ENCODE assay signal across 28 mouse cellular contexts in the genomic region with DNA sequence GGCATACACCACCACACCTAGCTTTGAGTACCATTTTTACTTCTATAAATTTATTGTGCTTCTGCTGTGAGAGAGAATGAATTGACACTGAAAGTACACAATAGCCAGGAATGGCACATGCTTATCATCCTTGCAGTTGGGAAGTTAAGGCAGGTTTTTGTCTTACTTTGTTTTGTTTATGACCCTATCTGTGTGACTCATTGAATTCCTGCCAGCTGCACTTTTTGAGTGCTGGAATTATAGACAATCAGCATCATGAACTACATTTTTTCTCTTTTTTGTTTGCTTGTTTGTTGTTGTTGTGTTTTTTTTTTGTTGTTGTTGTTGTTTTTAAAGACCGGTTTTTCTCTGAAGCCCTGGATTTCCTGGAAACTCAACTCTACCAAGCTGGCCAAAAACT. TPM values are rescaled to one million over a fixed set of nuclear protein-coding genes. Genes with fewer than 3 reads are reported as not detected.
DNase-seq lines count a peak whose midpoint lies in the region; ATAC-seq and TF ChIP-seq lines count a peak whose summit lies in the region.
"Had no signal": no experiment of that assay in that cellular context is flagged by ENCODE, and none has a peak within 500 bp of the region (broad histone marks: within the 10 kb centered on the region; RNA-seq: fewer than 3 reads in every experiment).

No protein-coding gene starts in this region.

- peak overlapping the region; percentile 55 for H3K27ac ChIP-seq in gastrocnemius, adult 2 months
- H3K27ac ChIP-seq in heart, postnatal 0 days (ENCODE audit: low read depth): 0 out of 2 replicates have a peak overlapping the region, but pooled peaks have one; percentile 38
- no peak overlapping the region for H3K27ac ChIP-seq in forebrain, embryonic 13.5 days
- H3K27ac ChIP-seq: hindbrain, embryonic 12.5 days; liver, embryonic 14.5 days; macrophage; midbrain, embryonic 13.5 days; neural tube, embryonic 13.5 days had no signal

- H3K4me1 ChIP-seq in heart, postnatal 0 days (ENCODE audit: control insufficient read depth, insufficient read depth): no peaks in the 10 kb centered on the region; the same call in 1 of the 2 replicates
- no peaks in the 10 kb centered on the region for H3K4me1 ChIP-seq in forebrain, embryonic 13.5 days
- H3K4me1 ChIP-seq: hindbrain, embryonic 12.5 days; midbrain, embryonic 13.5 days had no signal

- no peak for TF ChIP-seq CTCF in gastrocnemius, adult 2 months (IDR thresholded peaks at IDR 0.05)
- TF ChIP-seq CTCF in heart, postnatal 0 days (IDR thresholded peaks at IDR 0.05; ENCODE audit: low read depth): no peak

- H3K4me2 ChIP-seq in heart, postnatal 0 days (ENCODE audit: low read depth, low read length): no peak overlapping the region
- H3K4me2 ChIP-seq in forebrain, embryonic 13.5 days: no peak overlapping the region
- H3K4me2 ChIP-seq: heart, embryonic 12.5 days; hindbrain, embryonic 12.5 days; midbrain, embryonic 13.5 days; neural tube, embryonic 13.5 days had no signal

- no peak overlapping the region for H3K9ac ChIP-seq in heart, postnatal 0 days (replicated peaks; ENCODE audit: low read depth, low read length)
- no peak overlapping the region for H3K9ac ChIP-seq in forebrain, embryonic 13.5 days
- H3K9ac ChIP-seq: heart, embryonic 12.5 days; hindbrain, embryonic 12.5 days; liver, embryonic 14.5 days; midbrain, embryonic 13.5 days; neural tube, embryonic 13.5 days had no signal

- no peak for TF ChIP-seq EP300 in heart, postnatal 0 days (IDR thresholded peaks at IDR 0.05; ENCODE audit: low read depth)

- H3K36me3 ChIP-seq in heart, postnatal 0 days (replicated peaks; ENCODE audit: control insufficient read depth, insufficient read depth, low read length): peaks cover 7% of the 10 kb centered on the region
- peaks cover 34% of the 10 kb centered on the region for H3K36me3 ChIP-seq in forebrain, embryonic 13.5 days (ENCODE audit: poor library complexity, severe bottlenecking)

- no peak for ATAC-seq in heart, postnatal 0 days (ENCODE audit: insufficient read depth, low read depth)
- no peak for ATAC-seq in forebrain, embryonic 13.5 days
- ATAC-seq: forebrain, embryonic 14.5 days; intestine, embryonic 16.5 days; midbrain, embryonic 13.5 days; Patski had no signal

- H3K9me3 ChIP-seq in heart, postnatal 0 days (replicated peaks; ENCODE audit: control insufficient read depth, low read length): no peaks in the 10 kb centered on the region
- H3K9me3 ChIP-seq in forebrain, embryonic 13.5 days (replicated peaks): no peaks in the 10 kb centered on the region
- H3K9me3 ChIP-seq: heart, embryonic 12.5 days; hindbrain, embryonic 12.5 days; midbrain, embryonic 13.5 days; neural tube, embryonic 13.5 days had no signal

- WGBS in heart, postnatal 0 days: 24% methylated on average over 1 of the region's 1 CpGs
- 65% methylated on average over 1 of the region's 1 CpGs for WGBS in forebrain, embryonic 13.5 days

- intact Hi-C loops in gastrocnemius, adult 2 months (cut with DNase I): loop anchor here (2.0 kb wide), 1 partner anchor 40 kb away; no protein-coding TSS in a partner anchor

- no peaks in the 10 kb centered on the region for H3K27me3 ChIP-seq in heart, postnatal 0 days (ENCODE audit: control insufficient read depth, insufficient read depth, low read length)
- no peaks in the 10 kb centered on the region for H3K27me3 ChIP-seq in forebrain, embryonic 13.5 days
- H3K27me3 ChIP-seq: heart, embryonic 12.5 days; hindbrain, embryonic 12.5 days; midbrain, embryonic 13.5 days; neural tube, embryonic 13.5 days; Patski had no signal

- H3K4me3 ChIP-seq in gastrocnemius, adult 2 months: no peak overlapping the region
- H3K4me3 ChIP-seq in heart, postnatal 0 days (ENCODE audit: low read depth, low read length): no peak overlapping the region
- H3K4me3 ChIP-seq in forebrain, embryonic 13.5 days: no peak overlapping the region
- H3K4me3 ChIP-seq: heart, embryonic 12.5 days; hindbrain, embryonic 12.5 days; midbrain, embryonic 13.5 days; neural tube, embryonic 13.5 days had no signal

- no peak for DNase-seq in gastrocnemius, adult 2 months
- no peak for DNase-seq in gastrocnemius, adult 8-10 months (ENCODE audit: low spot score in 2 of 2)
- no peak for DNase-seq in heart, postnatal 0 days (ENCODE audit: low spot score)
- DNase-seq in heart, adult 9 months (ENCODE audit: low spot score in 2 of 2): no peak
- peak; percentile 77 for DNase-seq in 3T3-L1 (ENCODE audit: low read depth, low spot score)
- peak; percentile 40 for DNase-seq in Muller cell, postnatal 12 days (ENCODE audit: inconsistent ontology term)
- DNase-seq: gastrocnemius, postnatal 36 days; layer of hippocampus, adult 9-11 months; liver; lung, adult 2 months; right cerebral cortex, postnatal 14 days had no signal

RNA-seq across cellular contexts. Expression of gene Sp1, which starts 15.0 kb away (rescaled TPM):
- total RNA-seq in gastrocnemius, adult 2 months (2021): 10 to 100 TPM; 23.0 to 25.1 TPM
- 10 to 100 TPM; 17.9 to 22.2 (median 20.5) TPM for total RNA-seq in gastrocnemius, adult 8-10 months (2022)
- total RNA-seq in heart, postnatal 0 days (2014; rRNA removed; ENCODE audit: low replicate concordance): 32.1 and 32.6 TPM in 2 replicates
- 3.0 and 3.1 TPM in 2 replicates for polyA plus RNA-seq in heart, postnatal 0 days (2015; fragmentation: Nextera tagmentation; extraction: Ambion mirVana)
- polyA plus RNA-seq in forebrain, embryonic 13.5 days (2015; fragmentation: Nextera tagmentation; extraction: Ambion mirVana): 7.0 and 8.1 TPM in 2 replicates

RNA-seq across cellular contexts. Expression of gene Amhr2, which starts 24.2 kb away (rescaled TPM):
- 1 to 10 TPM; 7.2 to 9.5 TPM for total RNA-seq in gastrocnemius, adult 2 months (2021)
- total RNA-seq in gastrocnemius, adult 8-10 months (2022): 10 to 100 TPM in 3 of 4 experiments, 1 to 10 TPM in 1; 9.9 to 14.2 (median 11.7) TPM
- 0.19 and 0.81 TPM in 2 replicates for total RNA-seq in heart, postnatal 0 days (2014; rRNA removed; ENCODE audit: low replicate concordance)
- polyA plus RNA-seq in heart, postnatal 0 days (2015; fragmentation: Nextera tagmentation; extraction: Ambion mirVana): 0.75 and 1.9 TPM in 2 replicates
- 0.19 and 0.20 TPM in 2 replicates for polyA plus RNA-seq in forebrain, embryonic 13.5 days (2015; fragmentation: Nextera tagmentation; extraction: Ambion mirVana)
- total RNA-seq: megakaryocyte-erythroid progenitor cell, adult 5-6 weeks had no signal
- polyA plus RNA-seq: embryonic facial prominence, embryonic 11.5 days; limb, embryonic 11.5 days; Patski had no signal

RNA-seq across cellular contexts. Expression of gene Prr13, which starts 37.8 kb away (rescaled TPM):
- 10 to 100 TPM; 17.3 to 18.2 TPM for total RNA-seq in gastrocnemius, adult 2 months (2021)
- total RNA-seq in gastrocnemius, adult 8-10 months (2022): 10 to 100 TPM; 16.4 to 22.3 (median 20.2) TPM
- 16.8 and 25.7 TPM in 2 replicates for total RNA-seq in heart, postnatal 0 days (2014; rRNA removed; ENCODE audit: low replicate concordance)
- 71.4 and 73.4 TPM in 2 replicates for polyA plus RNA-seq in heart, postnatal 0 days (2015; fragmentation: Nextera tagmentation; extraction: Ambion mirVana)
- polyA plus RNA-seq in forebrain, embryonic 13.5 days (2015; fragmentation: Nextera tagmentation; extraction: Ambion mirVana): 88.9 and 90.9 TPM in 2 replicates

RNA-seq across cellular contexts. Expression of gene Pcbp2, which starts 49.4 kb away (rescaled TPM):
- total RNA-seq in gastrocnemius, adult 2 months (2021): 100 to 1,000 TPM; 401 to 459 TPM
- total RNA-seq in gastrocnemius, adult 8-10 months (2022): 100 to 1,000 TPM; 379 to 451 (median 385) TPM
- 180 and 221 TPM in 2 replicates for total RNA-seq in heart, postnatal 0 days (2014; rRNA removed; ENCODE audit: low replicate concordance)
- polyA plus RNA-seq in heart, postnatal 0 days (2015; fragmentation: Nextera tagmentation; extraction: Ambion mirVana): 118 and 121 TPM in 2 replicates
- 198 and 212 TPM in 2 replicates for polyA plus RNA-seq in forebrain, embryonic 13.5 days (2015; fragmentation: Nextera tagmentation; extraction: Ambion mirVana)

RNA-seq across cellular contexts. Expression of gene Sp7, which starts 54.0 kb away (rescaled TPM):
- not detected for total RNA-seq in gastrocnemius, adult 2 months (2021)
- total RNA-seq in gastrocnemius, adult 8-10 months (2022): not detected
- total RNA-seq in heart, postnatal 0 days (2014; rRNA removed; ENCODE audit: low replicate concordance): not detected in 2 replicates
- polyA plus RNA-seq in heart, postnatal 0 days (2015; fragmentation: Nextera tagmentation; extraction: Ambion mirVana): not detected in 2 replicates
- 0.15 and 0.18 TPM in 2 replicates for polyA plus RNA-seq in forebrain, embryonic 13.5 days (2015; fragmentation: Nextera tagmentation; extraction: Ambion mirVana)
- total RNA-seq: gastrocnemius, postnatal 36 days; heart, postnatal 36 days; megakaryocyte-erythroid progenitor cell, adult 5-6 weeks had no signal
- polyA plus RNA-seq: CD4-positive, CD25-positive, alpha-beta regulatory T cell, adult 4 months; large intestine, adult 2 months; macrophage; Patski; small intestine, adult 2 months had no signal

Comparison
In these comparisons a context has a peak if more than half of its experiments do, and no peak if none do; other contexts are left out.
1. DNase-seq: peak in 3T3-L1 (single experiment) and Muller cell, postnatal 12 days (single experiment); none in gastrocnemius, adult 2 months (single experiment), gastrocnemius, adult 8-10 months (0 of 2), heart, postnatal 0 days (single experiment) and heart, adult 9 months (0 of 2).